Mouse (Mus musculus): ENCODE measurements around the gene Hbq1a.
"Not testable (repeated sequence)": the region's sequence is repeated elsewhere in the genome, so short reads cannot be mapped to it uniquely, and the experiment has no call there.

DNA sequence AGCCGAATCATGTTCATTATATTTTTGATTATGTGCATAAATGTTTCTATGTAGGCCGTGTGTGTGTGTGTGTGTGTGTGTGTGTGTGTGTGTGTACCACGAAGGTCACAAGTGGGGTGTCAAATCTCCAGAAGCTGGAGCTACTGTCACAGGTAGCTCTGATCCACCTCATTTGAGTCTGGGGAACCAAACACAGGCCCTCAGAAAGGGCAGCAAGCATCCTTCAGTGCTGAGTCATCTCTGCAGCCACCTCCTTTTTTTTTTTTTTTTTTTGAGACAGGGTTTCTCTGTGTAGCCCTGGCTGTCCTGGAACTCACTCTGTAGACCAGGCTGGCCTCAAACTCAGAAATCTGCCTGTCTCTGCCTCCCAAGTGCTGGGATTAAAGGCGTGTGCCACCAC is 7.0 kb upstream of the Hbq1a start:
- TF ChIP-seq GATA1, TAL1 (IDR thresholded peaks at IDR 0.05; ENCODE audit: low read length): not testable (repeated sequence)

All from erythroblast, embryonic 14.5 days (primary cell).